Mouse (Mus musculus) ES-Bruce4 (cell line): Measurements from ENCODE around the gene 1700001P01Rik.

Experiments used
- CTCF ChIP-seq: IDR thresholded peaks from one replicate; pipeline ENCODE4 v1.8.1; 2011; ENCODE audit warnings: low read depth, low read length
- POLR2A ChIP-seq: IDR thresholded peaks from one replicate; pipeline ENCODE4 v1.8.1; 2011; ENCODE audit warnings: low read length; ENCODE audit not compliant: insufficient read depth

GRCm38 (mm10) chr11:97813085-97813484 is 37.4 kb upstream of the 1700001P01Rik start:
- no peak for TF ChIP-seq CTCF
- TF ChIP-seq POLR2A = no peak
